Mouse (Mus musculus) liver, adult 2 months (tissue): ENCODE measurements at regions not wholly inside any gene's neighbourhood (a gene's known extent, or its start where the extent isn't known, plus 50 kb on each side); places are given as distances from the start of the nearest gene placed in this dataset.

Source experiments
- DNase-seq: peaks from one replicate; pipeline ENCODE4 v3.0.0-alpha.2; 2011; ENCODE audit warnings: low read depth, low spot score; ENCODE audit errors: extremely low read depth
- H3K27ac ChIP-seq: fragments of 200-500 bp; replicated peaks from 2 replicates; pipeline ENCODE4 v1.5.1; 2012; ENCODE audit warnings: low read depth, mild to moderate bottlenecking, control low read depth, inconsistent platforms, low read length; ENCODE audit not compliant: insufficient read depth
- H3K27me3 ChIP-seq: fragments of 200-500 bp; 2 replicates; pipeline ENCODE4 v1.6.1; 2012; ENCODE audit warnings: mild to moderate bottlenecking, moderate library complexity, low read length, inconsistent platforms; ENCODE audit not compliant: control insufficient read depth, insufficient read depth
- H3K36me3 ChIP-seq: fragments of 200-500 bp; 2 replicates; pipeline ENCODE4 v1.6.1; 2012; ENCODE audit warnings: low read length, inconsistent platforms; ENCODE audit not compliant: control insufficient read depth, insufficient read depth
- H3K4me1 ChIP-seq: fragments of 200-500 bp; 2 replicates; pipeline ENCODE4 v1.6.1; 2011; ENCODE audit warnings: low read length; ENCODE audit not compliant: control insufficient read depth, insufficient read depth
- H3K4me3 ChIP-seq: fragments of 200-500 bp; 2 replicates; pipeline ENCODE4 v1.5.1; 2011; ENCODE audit warnings: low read depth, mild to moderate bottlenecking, control low read depth, low read length, moderate library complexity; ENCODE audit not compliant: insufficient read depth
- H3K79me2 ChIP-seq: fragments of 200-500 bp; 2 replicates; pipeline ENCODE4 v1.6.1; 2012; ENCODE audit warnings: inconsistent platforms, mild to moderate bottlenecking, low read length, moderate library complexity; ENCODE audit not compliant: control insufficient read depth, insufficient read depth
- H3K9ac ChIP-seq: fragments of 200-500 bp; 2 replicates; pipeline ENCODE4 v1.6.1; 2012; ENCODE audit warnings: low read depth, mild to moderate bottlenecking, control low read depth, inconsistent platforms, low read length
- CTCF ChIP-seq: fragments of 200-500 bp; IDR thresholded peaks from 2 replicates; pipeline ENCODE4 v1.5.1; 2011; ENCODE audit warnings: low read depth, low read length, control low read depth
- POLR2A ChIP-seq: fragments of 200-500 bp; IDR thresholded peaks from 2 replicates; pipeline ENCODE4 v1.6.1; 2011; ENCODE audit warnings: low read length, control low read depth; ENCODE audit not compliant: insufficient read depth; ENCODE audit errors: extremely low read depth
- WGBS: fragments of 180-500 bp; shearing (Covaris S2); methylation state at CpG from one replicate; pipeline ENCODE4 v1.1.7; 2018; 5-methylcytosine and 5-hydroxymethylcytosine counted together

GRCm38 (mm10) chr13:72714793-72715192 is 86.2 kb downstream of the Irx2 start:
- Histone ChIP-seq H3K36me3 (no peaks in the 10 kb centered on the region), H3K79me2 (no peaks in the 10 kb centered on the region), H3K4me1 (no peaks in the 10 kb centered on the region), H3K4me3 (no peak overlapping the region), H3K27me3 (no peaks in the 10 kb centered on the region), H3K27ac (no peak overlapping the region), H3K9ac (no peak overlapping the region)
- 47% methylated on average over 7 of the region's 7 CpGs for WGBS
- TF ChIP-seq CTCF = no peak
- TF ChIP-seq POLR2A = no peak
- no peak for DNase-seq

- Histone ChIP-seq H3K27me3 (no peaks in the 10 kb centered on the region), H3K27ac (no peak overlapping the region), H3K36me3 (no peaks in the 10 kb centered on the region), H3K4me1 (no peaks in the 10 kb centered on the region), H3K79me2 (no peaks in the 10 kb centered on the region), H3K9ac (no peak overlapping the region), H3K4me3 (no peak overlapping the region)
- no peak for TF ChIP-seq CTCF
- no peak for TF ChIP-seq POLR2A
- no peak for DNase-seq
- 49% methylated on average over 6 of the region's 6 CpGs for WGBS
Measured at GRCm38 (mm10) chr13:72715959-72716680, 87.5 kb downstream of the Irx2 start.

GRCm38 (mm10) chr13:72727126-72727525 is 98.5 kb downstream of the Irx2 start:
- TF ChIP-seq POLR2A (no peak), CTCF (no peak)
- Histone ChIP-seq H3K9ac (no peak overlapping the region), H3K79me2 (no peaks in the 10 kb centered on the region), H3K4me1 (no peaks in the 10 kb centered on the region), H3K27me3 (no peaks in the 10 kb centered on the region), H3K36me3 (no peaks in the 10 kb centered on the region), H3K4me3 (no peak overlapping the region), H3K27ac (no peak overlapping the region)
- no peak for DNase-seq
- 75% methylated on average over 9 of the region's 9 CpGs for WGBS

- Histone ChIP-seq H3K27me3 (no peaks in the 10 kb centered on the region), H3K79me2 (no peaks in the 10 kb centered on the region), H3K9ac (no peak overlapping the region), H3K4me1 (no peaks in the 10 kb centered on the region), H3K27ac (no peak overlapping the region), H3K36me3 (no peaks in the 10 kb centered on the region), H3K4me3 (no peak overlapping the region)
- TF ChIP-seq POLR2A (no peak), CTCF (no peak)
- no peak for DNase-seq
- 77% methylated on average over 8 of the region's 8 CpGs for WGBS
Measured at GRCm38 (mm10) chr13:72735916-72736315, 107.3 kb downstream of the Irx2 start.

GRCm38 (mm10) chr13:72736992-72737391 is 108.4 kb downstream of the Irx2 start:
- no peak for TF ChIP-seq CTCF
- TF ChIP-seq POLR2A = no peak
- Histone ChIP-seq H3K4me1 (no peaks in the 10 kb centered on the region), H3K4me3 (no peak overlapping the region), H3K9ac (no peak overlapping the region), H3K27me3 (no peaks in the 10 kb centered on the region), H3K79me2 (no peaks in the 10 kb centered on the region), H3K36me3 (no peaks in the 10 kb centered on the region), H3K27ac (no peak overlapping the region)
- no peak for DNase-seq
- 72% methylated on average over 8 of the region's 8 CpGs for WGBS

- no peak for TF ChIP-seq POLR2A
- no peak for TF ChIP-seq CTCF
- H3K27me3 ChIP-seq = no peaks in the 10 kb centered on the region
- 76% methylated on average over 3 of the region's 3 CpGs for WGBS
- no peaks in the 10 kb centered on the region for H3K36me3 ChIP-seq
- H3K79me2 ChIP-seq = no peaks in the 10 kb centered on the region
- H3K9ac ChIP-seq = no peak overlapping the region
- DNase-seq = no peak
- no peak overlapping the region for H3K4me3 ChIP-seq
- no peak overlapping the region for H3K27ac ChIP-seq
- H3K4me1 ChIP-seq = no peaks in the 10 kb centered on the region
Measured at GRCm38 (mm10) chr13:72747187-72747586, 118.6 kb downstream of the Irx2 start.
